Mouse (Mus musculus): ENCODE results near the gene Gm17655. TPM values are rescaled to one million over a fixed set of nuclear protein-coding genes. Genes with fewer than 3 reads are reported as not detected.
"Not testable (repeated sequence)": the region's sequence is repeated elsewhere in the genome, so short reads cannot be mapped to it uniquely, and the experiment has no call there.

The Gm17655 gene
- polyA plus RNA-seq (2016; fragmentation: Nextera tagmentation; extraction: Ambion mirVana) = 6.1 and 6.4 TPM in 2 replicates

GRCm38 (mm10) chr5:110072413-110072812 lies at the start of gene Gm17655:
Gene Gm17655 (minus strand): TSS chr5:110072513.
- not testable (repeated sequence) for H3K4me3 ChIP-seq; H3K36me3 ChIP-seq (replicated peaks); H3K27ac ChIP-seq; H3K27me3 ChIP-seq (ENCODE audit: poor library complexity, severe bottlenecking); DNase-seq (ENCODE audit: extremely low spot score, low spot score); H3K4me1 ChIP-seq
- peaks cover 41% of the 10 kb centered on the region for H3K9me3 ChIP-seq
- WGBS = 86% methylated on average over 2 of the region's 2 CpGs

- DNase-seq (ENCODE audit: extremely low spot score, low spot score) = peak; percentile 87
- H3K9me3 ChIP-seq = peaks cover 3% of the 10 kb centered on the region; the same call in 1 of the 2 replicates
- under 1% methylated on average over 12 of the region's 12 CpGs for WGBS
- H3K4me1 ChIP-seq = peaks cover 24% of the 10 kb centered on the region
- H3K27ac ChIP-seq = peak within 1 kb of the TSS; percentile 90
- peak within 1 kb of the TSS; percentile 67 for H3K4me3 ChIP-seq
- peaks cover 50% of the 10 kb centered on the region for H3K36me3 ChIP-seq (replicated peaks)
- no peaks in the 10 kb centered on the region for H3K27me3 ChIP-seq (ENCODE audit: poor library complexity, severe bottlenecking)
These were observed 37.7 kb upstream of the Gm17655 start, which contains the start of gene Zfp605 for GRCm38 (mm10) chr5:110109991-110110441. Gene Zfp605 (plus strand): TSS chr5:110110092.

- Histone ChIP-seq H3K27ac (peak overlapping the region; percentile 97), H3K4me3 (peak overlapping the region; percentile 86), H3K27me3 (ENCODE audit: poor library complexity, severe bottlenecking) (no peaks in the 10 kb centered on the region), H3K4me1 (peaks cover 24% of the 10 kb centered on the region), H3K36me3 (replicated peaks) (peaks cover 54% of the 10 kb centered on the region), H3K9me3 (peaks cover 6% of the 10 kb centered on the region; the same call in 1 of the 2 replicates)
- WGBS = under 1% methylated on average over 7 of the region's 7 CpGs
- no peak for DNase-seq (ENCODE audit: extremely low spot score, low spot score)
These were observed 36.0 kb upstream of the Gm17655 start for GRCm38 (mm10) chr5:110108305-110108628.

GRCm38 (mm10) chr5:110107581-110108304 lies 35.4 kb upstream of the Gm17655 start, which contains the start of gene Gtpbp6:
Gene Gtpbp6 (minus strand): TSS chr5:110108197.
- peak; percentile 94 for DNase-seq (ENCODE audit: extremely low spot score, low spot score)
- H3K4me1 ChIP-seq = peaks cover 24% of the 10 kb centered on the region
- peaks cover 6% of the 10 kb centered on the region; the same call in 1 of the 2 replicates for H3K9me3 ChIP-seq
- H3K4me3 ChIP-seq = peak within 1 kb of the TSS; percentile 86
- H3K27ac ChIP-seq = peak within 1 kb of the TSS; percentile 97
- H3K27me3 ChIP-seq (ENCODE audit: poor library complexity, severe bottlenecking) = no peaks in the 10 kb centered on the region
- under 1% methylated on average over 71 of the region's 71 CpGs for WGBS
- H3K36me3 ChIP-seq (replicated peaks) = peaks cover 54% of the 10 kb centered on the region

- Histone ChIP-seq H3K4me3 (peak overlapping the region; percentile 86), H3K27me3 (ENCODE audit: poor library complexity, severe bottlenecking) (no peaks in the 10 kb centered on the region), H3K36me3 (replicated peaks) (peaks cover 55% of the 10 kb centered on the region), H3K4me1 (peaks cover 27% of the 10 kb centered on the region), H3K9me3 (peaks cover 6% of the 10 kb centered on the region; the same call in 1 of the 2 replicates), H3K27ac (peak overlapping the region; percentile 97)
- DNase-seq (ENCODE audit: extremely low spot score, low spot score) = no peak
- 16% methylated on average over 41 of the region's 41 CpGs for WGBS
These were observed 34.7 kb upstream of the Gm17655 start for GRCm38 (mm10) chr5:110106901-110107564.

- peaks cover 49% of the 10 kb centered on the region for H3K36me3 ChIP-seq (replicated peaks)
- WGBS = 96% methylated on average over 26 of the region's 26 CpGs
These were observed 34.0 kb upstream of the Gm17655 start for GRCm38 (mm10) chr5:110106140-110106871.

GRCm38 (mm10) chr5:110104616-110105380 lies 32.5 kb upstream of the Gm17655 start:
- 96% methylated on average over 36 of the region's 36 CpGs for WGBS
- peaks cover 18% of the 10 kb centered on the region for H3K27me3 ChIP-seq (ENCODE audit: poor library complexity, severe bottlenecking)
- peaks cover 6% of the 10 kb centered on the region; the same call in 1 of the 2 replicates for H3K9me3 ChIP-seq
- peaks cover 49% of the 10 kb centered on the region for H3K36me3 ChIP-seq (replicated peaks)
- no peak overlapping the region for H3K27ac ChIP-seq
- no peak for DNase-seq (ENCODE audit: extremely low spot score, low spot score)
- 0 out of 2 replicates have a peak overlapping the region, but pooled peaks have one; percentile 5 for H3K4me3 ChIP-seq
- peaks cover 41% of the 10 kb centered on the region for H3K4me1 ChIP-seq

More at GRCm38 (mm10) chr5:110106140-110106871, 34.0 kb upstream of the Gm17655 start:
- Histone ChIP-seq H3K27ac (no peak overlapping the region), H3K4me3 (peak overlapping the region; percentile 86), H3K4me1 (peaks cover 34% of the 10 kb centered on the region), H3K27me3 (ENCODE audit: poor library complexity, severe bottlenecking) (peaks cover 5% of the 10 kb centered on the region; the same call in 1 of the 2 replicates), H3K9me3 (peaks cover 6% of the 10 kb centered on the region; the same call in 1 of the 2 replicates)
- no peak for DNase-seq (ENCODE audit: extremely low spot score, low spot score)

GRCm38 (mm10) chr5:110103901-110104615 lies 31.7 kb upstream of the Gm17655 start:
- no peak overlapping the region for H3K27ac ChIP-seq
- H3K4me1 ChIP-seq = peaks cover 49% of the 10 kb centered on the region
- peaks cover 6% of the 10 kb centered on the region; the same call in 1 of the 2 replicates for H3K9me3 ChIP-seq
- H3K4me3 ChIP-seq = no peak overlapping the region
- peaks cover 49% of the 10 kb centered on the region for H3K36me3 ChIP-seq (replicated peaks)
- DNase-seq (ENCODE audit: extremely low spot score, low spot score) = no peak
- peaks cover 18% of the 10 kb centered on the region for H3K27me3 ChIP-seq (ENCODE audit: poor library complexity, severe bottlenecking)
- WGBS = 95% methylated on average over 27 of the region's 27 CpGs

- no peak for DNase-seq (ENCODE audit: extremely low spot score, low spot score)
These were observed 30.7 kb upstream of the Gm17655 start for GRCm38 (mm10) chr5:110102853-110103625.

GRCm38 (mm10) chr5:110102429-110102828 lies 30.1 kb upstream of the Gm17655 start:
- Histone ChIP-seq H3K4me3 (peak overlapping the region; percentile 48; the same call in 1 of the 2 replicates), H3K27ac (no peak overlapping the region), H3K36me3 (replicated peaks) (peaks cover 49% of the 10 kb centered on the region), H3K27me3 (ENCODE audit: poor library complexity, severe bottlenecking) (peaks cover 18% of the 10 kb centered on the region), H3K4me1 (peaks cover 55% of the 10 kb centered on the region), H3K9me3 (peaks cover 6% of the 10 kb centered on the region; the same call in 1 of the 2 replicates)
- 90% methylated on average over 13 of the region's 13 CpGs for WGBS
- DNase-seq (ENCODE audit: extremely low spot score, low spot score) = no peak

More at GRCm38 (mm10) chr5:110102853-110103625, 30.7 kb upstream of the Gm17655 start:
- Histone ChIP-seq H3K4me3 (no peak overlapping the region), H3K4me1 (peaks cover 55% of the 10 kb centered on the region), H3K27me3 (ENCODE audit: poor library complexity, severe bottlenecking) (peaks cover 18% of the 10 kb centered on the region), H3K9me3 (peaks cover 6% of the 10 kb centered on the region; the same call in 1 of the 2 replicates), H3K27ac (no peak overlapping the region), H3K36me3 (replicated peaks) (peaks cover 49% of the 10 kb centered on the region)
- 94% methylated on average over 19 of the region's 19 CpGs for WGBS

All from forebrain, embryonic 10.5 days (tissue).